Mouse (Mus musculus) lung, adult 2 months (tissue): ENCODE measurements around the gene Cenpu.

ENCODE experiments used
- CTCF ChIP-seq: fragments of 200-500 bp; IDR thresholded peaks from 2 replicates; pipeline ENCODE4 v1.5.1; 2011; ENCODE audit warnings: mild to moderate bottlenecking, low read length, control low read depth; ENCODE audit not compliant: insufficient read depth
- POLR2A ChIP-seq: fragments of 200-500 bp; IDR thresholded peaks from 2 replicates; pipeline ENCODE4 v1.6.1; 2011; ENCODE audit warnings: low read depth, mild to moderate bottlenecking, control low read depth, low read length, borderline replicate concordance; ENCODE audit errors: extremely low read depth

DNA sequence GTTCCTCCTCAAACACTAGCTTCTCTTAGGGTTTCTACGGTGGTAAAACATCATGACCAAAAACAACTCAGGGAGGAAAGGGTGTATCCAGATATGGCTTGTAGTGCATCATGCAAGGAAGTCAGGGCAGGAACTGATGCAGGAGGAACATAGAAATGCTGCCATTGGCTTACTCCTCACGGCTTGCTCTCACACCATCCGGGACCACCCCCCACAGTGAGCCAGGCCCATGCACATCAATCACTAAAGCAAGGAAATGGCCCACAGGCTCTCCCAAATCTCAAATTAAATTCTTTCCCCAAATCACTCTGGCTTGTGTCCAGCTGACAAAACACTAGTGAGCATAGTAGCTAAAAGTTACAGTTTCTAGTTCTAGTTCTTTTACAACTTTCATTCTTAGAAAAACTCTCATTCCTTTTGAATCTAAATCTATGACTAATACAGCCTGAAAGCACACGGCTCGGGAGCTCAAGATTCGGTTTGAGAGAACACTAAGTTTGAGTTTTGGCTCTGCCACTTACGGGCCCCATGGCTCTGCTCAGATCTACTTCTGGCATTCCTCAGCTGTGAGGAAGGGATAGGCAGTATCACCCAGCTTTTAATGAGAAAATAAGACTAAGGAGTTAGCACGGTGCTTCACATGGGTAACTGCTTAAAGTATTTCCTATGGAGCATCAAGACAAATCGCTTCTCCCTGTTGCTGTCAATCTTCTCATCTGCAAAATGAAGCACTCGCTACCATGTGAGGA, 49.3 kb downstream of the Cenpu start:
- TF ChIP-seq CTCF, result no peak
- no peak for TF ChIP-seq POLR2A
